Mouse (Mus musculus) olfactory bulb, adult 2 months (tissue): ENCODE measurements around the gene Prcd.

Source experiments
- CTCF ChIP-seq: fragments of 200-500 bp; IDR thresholded peaks from 2 replicates; pipeline ENCODE4 v1.5.1; 2012; ENCODE audit warnings: low read depth, mild to moderate bottlenecking, low read length, moderate library complexity; ENCODE audit not compliant: insufficient read depth
- POLR2A ChIP-seq: fragments of 200-500 bp; IDR thresholded peaks from 2 replicates; pipeline ENCODE4 v1.6.1; 2012; ENCODE audit warnings: mild to moderate bottlenecking, low read depth, low read length, moderate library complexity; ENCODE audit not compliant: insufficient read depth

GRCm38 (mm10) chr11:116623281-116624124 is 29.8 kb upstream of the Prcd start:
- TF ChIP-seq CTCF (no peak), POLR2A (no peak)
